Mouse (Mus musculus) small intestine, adult 2 months (tissue): ENCODE results near the gene Snrpg.

Experiments used
- CTCF ChIP-seq: fragments of 200-500 bp; IDR thresholded peaks from 2 replicates; pipeline ENCODE4 v1.5.1; 2012; ENCODE audit warnings: low read depth, mild to moderate bottlenecking, control low read depth, inconsistent platforms, low read length, moderate library complexity, mixed read lengths; ENCODE audit not compliant: insufficient replicate concordance, insufficient read length; ENCODE audit errors: extremely low read depth
- POLR2A ChIP-seq: fragments of 200-500 bp; IDR thresholded peaks from 2 replicates; pipeline ENCODE4 v1.6.1; 2012; ENCODE audit warnings: low read depth, mild to moderate bottlenecking, control low read depth, inconsistent platforms, low read length, moderate library complexity

GRCm38 (mm10) chr6:86426358-86426757, 55.3 kb downstream of the Snrpg start, which contains the start of gene Gm44790:
- no peak for TF ChIP-seq CTCF
- no peak for TF ChIP-seq POLR2A
